Mouse (Mus musculus): ENCODE measurements at regions not wholly inside any gene's neighbourhood (a gene's known extent, or its start where the extent isn't known, plus 50 kb on each side); places are given as distances from the start of the nearest gene placed in this dataset.

DNA sequence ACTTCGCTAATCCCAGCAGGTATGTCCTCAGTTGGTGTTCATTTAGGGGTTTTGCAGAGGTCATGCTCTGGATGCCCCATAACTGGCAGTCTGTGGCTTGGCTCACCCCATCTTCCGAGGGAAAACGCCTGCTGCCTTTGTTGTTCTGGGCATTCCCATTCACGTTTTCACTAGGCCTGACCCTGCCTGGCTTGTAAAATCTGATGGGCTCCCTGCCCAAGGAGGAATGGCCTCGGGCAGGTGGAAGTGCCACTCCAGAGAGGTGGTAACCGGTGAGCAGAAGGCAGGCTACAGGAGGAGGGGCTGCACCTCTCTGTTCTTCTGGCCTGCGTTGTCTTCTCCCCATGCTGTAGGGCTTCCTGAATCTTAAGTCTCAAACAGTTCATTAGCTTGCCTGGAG lies 342.6 kb upstream of the Klf4 start:
- no peak overlapping the region for H3K4me3 ChIP-seq
- no peaks in the 10 kb centered on the region for H3K36me3 ChIP-seq
- H3K27ac ChIP-seq: no peak overlapping the region
- no peaks in the 10 kb centered on the region for H3K27me3 ChIP-seq
- no peaks in the 10 kb centered on the region for H3K9me3 ChIP-seq
- no peak overlapping the region for H3K9ac ChIP-seq
- WGBS: 50% methylated on average over 7 of the region's 7 CpGs
- no peak for ATAC-seq (ENCODE audit: low FRiP score, low read depth)
- no peak overlapping the region for H3K4me2 ChIP-seq (replicated peaks)
- H3K4me1 ChIP-seq: peaks cover 2% of the 10 kb centered on the region; the same call in 1 of the 2 replicates

DNA sequence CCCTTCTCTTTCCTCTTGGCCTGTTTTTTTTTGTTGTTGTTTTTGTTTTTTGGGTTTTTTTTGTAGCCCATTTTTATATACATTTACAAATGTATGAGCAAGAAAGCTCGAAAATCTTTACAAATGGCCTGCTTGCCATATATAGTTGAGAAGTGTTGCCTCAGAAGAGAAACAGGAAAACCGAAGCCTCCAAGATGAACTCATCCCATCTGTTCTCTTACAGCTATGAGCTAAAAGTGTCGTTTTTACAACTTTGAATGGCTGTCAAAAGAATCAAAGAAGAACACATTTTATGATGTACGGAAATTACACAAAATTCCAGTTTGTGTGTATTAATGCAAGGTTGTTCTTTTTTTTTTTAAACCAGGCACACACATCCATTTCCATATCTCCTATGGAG lies 342.0 kb upstream of the Klf4 start:
- Histone ChIP-seq H3K9ac (no peak overlapping the region), H3K4me3 (no peak overlapping the region), H3K27ac (no peak overlapping the region), H3K4me2 (replicated peaks) (no peak overlapping the region), H3K36me3 (no peaks in the 10 kb centered on the region), H3K4me1 (peaks cover 2% of the 10 kb centered on the region; the same call in 1 of the 2 replicates), H3K9me3 (no peaks in the 10 kb centered on the region), H3K27me3 (no peaks in the 10 kb centered on the region)
- no peak for ATAC-seq (ENCODE audit: low FRiP score, low read depth)
- 79% methylated on average over 4 of the region's 4 CpGs for WGBS

DNA sequence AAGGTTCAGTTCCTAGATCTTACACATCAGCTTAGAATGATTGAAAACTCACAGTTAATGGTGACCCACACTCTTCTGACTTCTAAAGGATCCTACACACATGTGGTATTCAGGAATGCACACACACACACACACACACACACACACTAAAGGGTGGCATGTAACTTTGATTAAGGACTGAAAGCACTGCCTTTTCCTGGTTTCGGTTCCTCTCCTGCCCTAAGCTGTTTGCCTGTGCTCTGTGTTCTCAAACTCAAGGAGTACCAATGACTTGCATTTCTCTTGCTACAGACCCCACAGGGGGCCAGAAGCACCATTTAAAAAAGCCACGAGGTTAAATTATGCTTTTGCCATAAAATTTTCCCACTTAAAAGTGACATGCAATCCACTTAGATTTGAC lies 327.8 kb upstream of the Klf4 start:
- Histone ChIP-seq H3K4me2 (replicated peaks) (no peak overlapping the region), H3K9ac (no peak overlapping the region), H3K9me3 (no peaks in the 10 kb centered on the region), H3K27me3 (no peaks in the 10 kb centered on the region), H3K27ac (no peak overlapping the region), H3K4me1 (no peaks in the 10 kb centered on the region), H3K36me3 (no peaks in the 10 kb centered on the region), H3K4me3 (no peak overlapping the region)
- 55% methylated on average over 2 of the region's 2 CpGs for WGBS
- ATAC-seq (ENCODE audit: low FRiP score, low read depth): no peak

DNA sequence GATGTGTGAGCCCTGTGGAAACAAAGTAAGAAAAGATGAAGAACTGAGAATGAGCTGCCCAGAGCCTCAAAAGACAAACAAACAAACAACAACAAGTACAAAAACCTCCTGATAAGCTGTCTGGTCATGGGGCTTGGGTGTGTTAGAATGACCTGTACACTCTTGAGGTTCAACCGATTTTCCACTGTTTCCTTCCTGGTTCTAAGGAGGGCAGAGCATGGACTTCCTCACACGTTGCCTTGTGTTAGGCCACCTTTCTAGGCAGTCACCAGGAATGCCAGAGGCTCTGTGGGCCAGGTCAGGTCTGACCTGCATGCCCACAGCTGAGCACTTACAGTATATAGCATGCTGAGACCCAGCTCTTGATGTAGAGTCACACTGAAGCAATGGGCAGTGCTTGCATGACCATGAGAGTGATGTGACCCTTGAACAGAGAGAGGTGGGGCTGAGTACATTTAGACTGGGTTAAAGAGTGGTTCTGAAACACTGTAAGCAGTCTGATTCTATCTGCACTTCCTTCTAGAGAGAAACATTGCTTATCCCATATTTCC lies 327.0 kb upstream of the Klf4 start:
- WGBS: 77% methylated on average over 2 of the region's 2 CpGs

DNA sequence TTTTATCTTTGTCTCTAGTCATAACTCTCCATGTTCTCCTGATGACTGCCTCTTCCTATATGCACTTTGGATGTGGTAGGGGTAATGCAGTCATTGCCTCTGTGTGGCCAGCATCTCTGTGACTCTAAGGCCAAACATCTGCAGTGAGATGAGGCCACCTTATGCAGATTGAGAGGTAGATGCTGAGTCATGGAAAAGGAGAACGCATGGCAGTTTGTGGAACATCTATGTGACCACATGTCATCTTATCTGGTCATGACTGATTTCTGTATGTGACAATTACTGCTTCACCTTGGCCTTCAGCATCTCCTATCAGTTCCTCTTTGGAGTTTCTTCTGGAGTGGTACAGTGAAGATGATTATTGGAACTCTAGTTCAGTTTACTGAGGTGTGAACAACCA lies 319.2 kb upstream of the Klf4 start:
- no peaks in the 10 kb centered on the region for H3K9me3 ChIP-seq
- no peak overlapping the region for H3K27ac ChIP-seq
- H3K4me2 ChIP-seq (replicated peaks): no peak overlapping the region
- H3K36me3 ChIP-seq: no peaks in the 10 kb centered on the region
- no peaks in the 10 kb centered on the region for H3K4me1 ChIP-seq
- no peak overlapping the region for H3K4me3 ChIP-seq
- ATAC-seq (ENCODE audit: low FRiP score, low read depth): no peak
- no peaks in the 10 kb centered on the region for H3K27me3 ChIP-seq
- no peak overlapping the region for H3K9ac ChIP-seq
- WGBS: 88% methylated on average over 1 of the region's 1 CpGs

More for the DNA sequence above, 327.0 kb upstream of the Klf4 start:
- Histone ChIP-seq H3K9me3 (no peaks in the 10 kb centered on the region), H3K36me3 (no peaks in the 10 kb centered on the region), H3K4me3 (no peak overlapping the region), H3K4me1 (no peaks in the 10 kb centered on the region), H3K9ac (no peak overlapping the region), H3K27me3 (no peaks in the 10 kb centered on the region), H3K27ac (no peak overlapping the region), H3K4me2 (replicated peaks) (no peak overlapping the region)
- ATAC-seq (ENCODE audit: low FRiP score, low read depth): no peak

DNA sequence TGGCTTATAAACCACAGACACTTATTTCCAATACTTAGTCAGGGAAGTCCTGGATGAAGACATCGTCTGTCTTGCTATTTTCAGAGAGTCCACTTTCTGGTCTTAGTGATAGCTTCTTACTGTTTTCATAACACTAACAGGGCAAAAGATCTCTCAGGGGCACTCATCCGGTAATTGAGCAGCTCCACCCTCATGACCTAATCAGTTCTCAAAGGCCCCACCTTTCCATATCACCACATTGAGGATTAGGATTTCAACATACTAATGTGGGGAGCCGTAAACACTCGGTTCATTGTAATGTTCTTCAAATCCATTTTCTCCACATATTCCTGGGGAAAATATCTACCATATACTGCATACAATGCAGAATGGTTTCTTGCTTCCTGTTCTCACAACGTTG lies 318.8 kb upstream of the Klf4 start:
- Histone ChIP-seq H3K4me2 (replicated peaks) (no peak overlapping the region), H3K27me3 (no peaks in the 10 kb centered on the region), H3K9ac (no peak overlapping the region), H3K36me3 (no peaks in the 10 kb centered on the region), H3K4me3 (no peak overlapping the region), H3K4me1 (no peaks in the 10 kb centered on the region), H3K27ac (no peak overlapping the region), H3K9me3 (no peaks in the 10 kb centered on the region)
- no peak for ATAC-seq (ENCODE audit: low FRiP score, low read depth)
- WGBS: 83% methylated on average over 5 of the region's 5 CpGs

DNA sequence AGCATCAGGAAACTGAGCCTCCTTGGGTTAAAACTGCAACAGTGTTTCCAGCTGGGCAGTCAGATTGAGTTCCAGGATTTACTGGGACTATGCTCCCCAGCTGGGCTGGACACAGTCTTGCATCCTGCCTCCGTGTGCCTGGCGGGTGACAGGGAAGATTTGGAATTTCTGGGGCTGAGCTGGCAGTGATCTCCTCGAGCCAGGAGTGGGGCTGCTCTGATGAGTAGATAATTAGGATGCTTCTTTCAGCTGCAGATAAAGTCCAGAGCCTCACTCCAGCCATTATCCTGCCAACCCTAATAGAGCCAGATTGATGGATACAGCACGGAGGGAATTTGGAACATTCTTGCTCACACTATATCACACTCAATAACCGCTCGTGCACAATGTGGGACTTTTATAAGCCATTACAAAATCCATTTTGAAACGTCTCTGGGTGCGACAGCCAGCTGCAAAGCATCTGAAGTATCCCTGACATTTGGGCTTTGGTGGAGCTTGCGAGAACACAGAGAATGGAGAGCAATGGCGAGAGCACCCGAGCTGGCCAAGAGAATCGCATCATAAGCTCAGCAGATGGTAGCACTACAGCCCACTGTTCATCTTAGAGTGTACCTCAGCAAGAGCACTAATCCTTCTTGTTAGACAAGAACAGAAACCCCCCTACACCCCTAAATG lies 311.6 kb upstream of the Klf4 start:
- Histone ChIP-seq H3K27me3 (no peaks in the 10 kb centered on the region), H3K27ac (peak overlapping the region; percentile 69; the same call in 1 of the 2 replicates), H3K9ac (no peak overlapping the region), H3K4me3 (no peak overlapping the region), H3K9me3 (no peaks in the 10 kb centered on the region), H3K4me1 (peaks cover 24% of the 10 kb centered on the region), H3K4me2 (replicated peaks) (0 out of 2 replicates have a peak overlapping the region, but pooled peaks have one; percentile 11), H3K36me3 (no peaks in the 10 kb centered on the region)
- ATAC-seq (ENCODE audit: low FRiP score, low read depth): peak; percentile 63; the same call in 1 of the 2 replicates
- WGBS: 23% methylated on average over 12 of the region's 12 CpGs

DNA sequence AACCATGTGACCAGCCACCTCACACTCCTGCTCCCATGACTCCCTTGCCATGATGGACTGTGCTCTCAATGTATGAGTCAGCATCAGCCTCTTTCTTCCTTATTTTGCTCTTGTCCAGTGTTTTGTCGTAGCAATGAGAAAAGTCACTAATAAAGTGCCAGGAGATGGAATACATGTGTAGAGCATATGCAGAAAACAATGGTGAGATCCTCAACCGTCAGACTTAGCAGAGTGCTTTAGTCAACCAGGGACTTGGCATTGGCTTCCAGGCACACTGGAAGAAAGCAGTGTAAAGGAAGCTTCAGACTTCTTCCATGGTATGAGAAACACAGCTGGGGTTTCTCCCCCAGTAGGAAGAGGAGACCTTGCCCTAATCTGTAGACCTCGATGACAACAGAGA lies 306.3 kb upstream of the Klf4 start:
- WGBS: 83% methylated on average over 3 of the region's 3 CpGs
- H3K36me3 ChIP-seq: no peaks in the 10 kb centered on the region
- H3K27ac ChIP-seq: no peak overlapping the region
- H3K4me2 ChIP-seq (replicated peaks): no peak overlapping the region
- H3K4me1 ChIP-seq: peaks cover 12% of the 10 kb centered on the region
- no peak overlapping the region for H3K4me3 ChIP-seq
- no peak overlapping the region for H3K9ac ChIP-seq
- H3K27me3 ChIP-seq: no peaks in the 10 kb centered on the region
- no peaks in the 10 kb centered on the region for H3K9me3 ChIP-seq
- ATAC-seq (ENCODE audit: low FRiP score, low read depth): no peak

DNA sequence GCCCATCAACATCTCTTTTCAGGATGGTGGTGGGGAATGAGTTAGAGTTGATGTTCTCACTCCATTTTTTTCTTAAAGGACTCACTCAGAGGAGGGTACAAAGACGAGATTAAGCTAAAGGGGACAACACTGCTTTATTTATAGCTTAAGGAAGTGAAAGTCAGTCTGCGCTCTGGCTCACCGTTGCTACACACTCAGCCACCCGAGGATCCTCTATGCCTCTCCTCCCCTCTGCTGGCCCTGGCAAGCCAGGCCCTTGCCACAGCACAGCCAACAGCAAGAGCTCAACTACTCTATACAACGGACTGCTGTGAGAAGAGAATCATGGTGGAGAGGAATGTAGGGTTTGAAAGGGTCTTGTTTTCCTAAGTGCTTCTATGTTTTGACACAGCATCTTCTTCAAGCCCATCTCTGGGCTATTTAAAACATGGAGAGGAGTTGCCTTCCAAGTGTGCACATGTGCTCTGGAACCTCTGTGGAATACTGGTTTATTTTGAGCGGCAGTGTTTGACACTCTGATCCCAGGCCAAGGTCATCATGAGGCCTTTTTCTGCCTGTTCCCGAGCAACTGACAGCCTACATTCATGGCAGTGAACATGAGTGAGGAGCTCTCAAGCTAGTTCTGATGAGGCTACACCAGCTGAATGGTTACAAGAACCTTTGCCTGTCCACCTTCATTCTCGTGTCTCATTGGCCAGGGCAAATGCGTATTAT lies 291.9 kb upstream of the Klf4 start:
- ATAC-seq (ENCODE audit: low FRiP score, low read depth): no peak
- Histone ChIP-seq H3K36me3 (no peaks in the 10 kb centered on the region), H3K27ac (no peak overlapping the region), H3K9me3 (no peaks in the 10 kb centered on the region), H3K27me3 (no peaks in the 10 kb centered on the region), H3K4me3 (no peak overlapping the region), H3K4me2 (replicated peaks) (no peak overlapping the region), H3K9ac (no peak overlapping the region), H3K4me1 (no peaks in the 10 kb centered on the region)
- WGBS: 86% methylated on average over 9 of the region's 9 CpGs

DNA sequence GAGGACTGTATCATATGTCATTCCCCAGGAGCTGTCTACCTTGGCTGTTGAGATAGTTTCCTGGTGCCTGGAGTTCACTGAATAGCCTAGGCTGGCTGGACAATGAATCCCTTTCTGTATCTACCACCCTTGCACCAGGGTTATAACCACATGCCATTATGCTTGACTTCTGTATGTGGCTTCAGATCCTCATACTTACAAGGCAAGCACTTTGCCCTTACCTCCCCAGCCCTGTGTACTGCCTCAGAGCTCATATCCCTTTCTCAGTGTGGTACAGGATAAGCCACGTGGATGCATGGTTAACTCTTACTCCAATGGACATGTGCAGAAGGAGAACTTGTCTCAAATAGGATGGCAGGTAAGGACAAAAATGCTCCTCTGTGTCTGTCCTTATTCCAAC lies 291.3 kb upstream of the Klf4 start:
- Histone ChIP-seq H3K9me3 (no peaks in the 10 kb centered on the region), H3K4me1 (no peaks in the 10 kb centered on the region), H3K9ac (no peak overlapping the region), H3K36me3 (no peaks in the 10 kb centered on the region), H3K27ac (no peak overlapping the region), H3K4me3 (no peak overlapping the region), H3K4me2 (replicated peaks) (no peak overlapping the region), H3K27me3 (no peaks in the 10 kb centered on the region)
- WGBS: 70% methylated on average over 1 of the region's 1 CpGs
- ATAC-seq (ENCODE audit: low FRiP score, low read depth): no peak

DNA sequence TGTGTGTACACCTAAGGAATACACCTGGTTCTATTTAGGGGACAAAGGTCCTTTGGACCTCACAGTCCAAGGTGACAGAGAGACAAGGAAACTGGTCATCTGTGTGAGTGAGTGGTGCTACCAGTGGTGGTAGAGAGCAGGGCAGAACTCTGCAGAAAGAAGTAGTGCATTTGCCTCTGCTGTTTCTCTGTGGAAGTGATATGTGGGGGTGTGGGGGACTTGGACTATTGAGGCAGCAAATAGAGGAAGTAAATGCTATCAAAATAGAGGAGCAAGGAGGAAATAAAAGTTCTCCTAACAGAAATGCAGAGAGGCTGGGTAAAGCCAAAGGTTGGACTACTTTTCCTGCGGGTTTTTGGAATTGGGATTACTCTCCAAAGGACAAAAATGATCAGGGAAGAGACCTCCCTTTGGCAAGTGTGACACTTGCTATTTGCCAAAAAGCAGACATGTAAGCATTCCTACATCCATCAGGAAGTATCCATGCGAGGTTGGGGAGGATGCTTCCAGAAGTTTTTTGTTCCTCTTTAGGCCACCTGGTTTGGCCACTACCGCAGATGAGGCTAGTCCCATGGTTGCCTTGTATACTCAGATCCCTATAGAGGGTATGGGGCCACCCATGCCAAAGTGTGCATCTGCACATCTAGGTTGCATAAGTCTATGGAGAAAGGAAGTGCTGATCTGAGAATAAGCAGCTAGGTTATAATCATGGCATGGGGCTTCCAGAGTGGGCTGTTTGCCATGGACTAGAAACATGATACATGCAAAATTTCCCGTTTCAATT lies 285.0 kb upstream of the Klf4 start:
- H3K9me3 ChIP-seq: no peaks in the 10 kb centered on the region
- 83% methylated on average over 4 of the region's 4 CpGs for WGBS
- no peaks in the 10 kb centered on the region for H3K4me1 ChIP-seq
- H3K9ac ChIP-seq: no peak overlapping the region
- H3K27ac ChIP-seq: no peak overlapping the region
- H3K4me3 ChIP-seq: no peak overlapping the region
- no peak overlapping the region for H3K4me2 ChIP-seq (replicated peaks)
- no peaks in the 10 kb centered on the region for H3K36me3 ChIP-seq
- no peak for ATAC-seq (ENCODE audit: low FRiP score, low read depth)
- no peaks in the 10 kb centered on the region for H3K27me3 ChIP-seq

DNA sequence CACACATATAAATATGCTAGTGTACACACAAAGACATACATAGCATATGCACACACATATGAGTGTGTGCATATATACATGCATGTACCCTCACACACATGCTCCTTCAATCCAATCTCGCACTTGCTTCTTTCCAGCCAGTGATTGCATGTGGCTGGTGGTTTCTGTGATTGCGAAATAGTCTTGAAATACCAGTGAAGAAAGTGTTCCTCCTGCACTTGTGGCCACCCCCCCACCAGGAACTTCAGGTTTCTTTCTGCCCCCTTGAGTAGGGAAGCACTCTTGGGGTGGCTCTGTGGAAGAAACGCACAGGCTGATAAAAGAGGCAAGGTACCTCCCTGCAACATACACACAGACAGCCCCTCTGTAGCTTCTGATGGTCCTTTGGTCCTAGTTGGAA lies 283.6 kb upstream of the Klf4 start:
- WGBS: 85% methylated on average over 3 of the region's 3 CpGs
- Histone ChIP-seq H3K9me3 (no peaks in the 10 kb centered on the region), H3K4me3 (no peak overlapping the region), H3K4me2 (replicated peaks) (no peak overlapping the region), H3K27ac (no peak overlapping the region), H3K36me3 (no peaks in the 10 kb centered on the region), H3K9ac (no peak overlapping the region), H3K27me3 (no peaks in the 10 kb centered on the region), H3K4me1 (no peaks in the 10 kb centered on the region)
- no peak for ATAC-seq (ENCODE audit: low FRiP score, low read depth)

Data from limb, embryonic 13.5 days (tissue).